Mouse (Mus musculus) cerebellum, adult (tissue): ENCODE results near the gene Slc7a11.

Experiments used
- ATAC-seq: cut with Nextera tagmentation; 2 replicates; pipeline ENCODE4 v1.9.2; 2017; ENCODE audit warnings: mild to moderate bottlenecking, moderate library complexity, mixed read lengths; ENCODE audit not compliant: insufficient number of reproducible peaks, low FRiP score, low TSS enrichment

Gene Slc7a11

DNA sequence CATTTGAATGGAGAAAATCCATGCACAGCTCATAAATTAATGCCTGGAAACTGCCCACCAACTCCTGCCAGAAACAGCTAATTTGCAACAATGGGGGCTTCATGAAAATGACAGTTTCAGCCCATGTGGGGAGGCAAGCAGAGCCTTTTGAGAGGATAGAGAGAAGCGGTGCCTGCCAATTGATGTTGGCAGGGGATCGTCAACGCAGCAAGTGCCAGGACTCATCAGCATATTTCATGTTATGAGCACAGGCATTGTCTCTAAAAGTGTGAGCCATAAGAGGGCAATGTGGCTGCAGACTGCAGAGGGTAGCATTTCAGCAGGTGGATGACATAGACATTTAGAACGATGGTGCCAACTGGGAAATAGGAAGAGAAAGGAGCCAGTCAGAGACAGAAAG lies 429.0 kb downstream of the Slc7a11 start:
- peak; percentile 78; the same call in 1 of the 2 replicates for ATAC-seq

DNA sequence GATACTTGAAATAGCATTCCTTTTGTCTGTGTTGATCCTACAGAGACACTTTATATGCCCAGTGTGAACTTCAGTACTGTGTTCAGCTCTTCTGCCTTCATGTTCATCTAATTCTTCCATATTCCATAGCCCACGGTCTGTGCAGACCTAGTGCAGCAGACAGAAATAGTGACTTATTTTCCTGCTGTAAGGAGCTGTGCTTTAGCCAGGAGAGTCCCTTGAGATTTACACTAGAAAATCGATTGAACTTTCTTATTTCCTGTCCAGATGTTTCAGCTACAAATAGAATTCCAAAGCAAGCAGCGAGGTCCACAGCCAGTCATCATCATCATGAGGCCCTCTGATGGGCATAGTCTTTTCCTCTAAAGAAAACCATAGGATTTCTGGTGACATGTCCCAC lies 431.4 kb downstream of the Slc7a11 start:
- ATAC-seq: no peak

DNA sequence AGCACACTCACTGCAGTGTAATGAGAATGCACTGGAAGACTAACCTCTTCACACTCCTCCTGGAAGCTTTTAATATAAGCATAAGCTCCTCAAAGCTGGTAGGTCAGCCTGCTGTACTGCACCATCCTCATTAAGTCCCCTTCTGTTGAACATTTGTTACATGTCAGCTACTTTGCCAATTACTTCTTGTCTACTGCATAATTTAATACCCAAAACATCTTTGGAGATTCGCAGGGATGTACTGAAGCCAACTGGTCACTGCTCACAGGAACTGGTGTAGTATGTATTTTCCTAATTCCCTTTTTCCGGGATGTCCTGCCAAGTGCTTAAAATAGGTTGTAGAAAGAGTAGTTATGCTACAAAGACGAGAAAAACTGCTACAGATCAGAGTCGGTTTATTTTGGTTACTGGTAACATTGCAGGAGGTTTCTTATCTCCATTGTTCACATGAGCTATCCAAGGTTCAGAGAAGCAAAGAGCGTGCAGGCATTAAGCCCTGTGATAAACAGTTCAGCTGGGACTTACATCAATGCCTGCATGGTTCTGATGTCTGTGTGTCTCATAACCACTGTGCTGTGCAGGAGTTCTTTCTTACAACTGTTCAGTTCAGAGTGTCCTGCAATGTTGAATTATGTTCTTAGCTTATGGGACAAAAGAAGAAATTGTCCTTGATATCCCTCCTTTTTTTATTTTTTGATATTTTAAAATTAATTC lies 439.3 kb downstream of the Slc7a11 start:
- no peak for ATAC-seq

DNA sequence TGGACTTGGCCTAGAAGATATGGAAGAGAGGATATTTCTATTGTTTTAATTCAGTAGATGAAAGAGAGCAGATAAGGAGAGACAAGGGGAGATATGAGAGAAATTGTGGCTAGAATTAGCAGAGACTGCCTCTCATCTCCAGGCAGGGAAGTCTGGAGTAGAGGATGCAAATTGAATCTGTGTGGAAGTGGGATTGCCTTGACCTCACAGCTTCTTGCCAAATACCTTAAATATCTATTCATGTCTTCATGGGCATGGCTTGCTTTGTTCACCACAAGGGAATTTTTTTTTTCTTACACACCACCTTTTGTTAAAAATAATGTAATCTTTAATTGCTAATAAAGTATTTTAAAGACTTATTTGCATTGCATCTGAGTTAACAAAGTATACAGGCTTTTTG lies 441.3 kb downstream of the Slc7a11 start:
- no peak for ATAC-seq

DNA sequence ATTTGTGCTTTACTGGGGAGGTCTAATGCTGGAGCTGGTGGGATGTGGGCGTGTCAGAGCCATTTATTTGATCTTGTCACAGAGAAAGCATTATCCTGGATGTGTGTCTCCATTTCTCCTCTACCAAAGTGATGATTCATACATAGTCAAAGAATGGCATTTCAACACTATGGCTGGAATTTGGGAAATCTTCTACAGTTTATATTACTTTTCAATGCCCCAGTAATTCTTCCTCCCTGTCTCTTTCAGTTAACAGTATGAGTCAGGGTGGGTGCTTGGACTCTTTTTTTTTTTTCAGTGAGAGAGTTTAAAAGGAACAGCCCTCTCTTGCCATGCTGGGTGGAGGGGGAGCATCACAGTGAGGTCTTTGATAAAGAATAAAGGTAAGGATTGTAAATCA lies 441.8 kb downstream of the Slc7a11 start:
- ATAC-seq: no peak

DNA sequence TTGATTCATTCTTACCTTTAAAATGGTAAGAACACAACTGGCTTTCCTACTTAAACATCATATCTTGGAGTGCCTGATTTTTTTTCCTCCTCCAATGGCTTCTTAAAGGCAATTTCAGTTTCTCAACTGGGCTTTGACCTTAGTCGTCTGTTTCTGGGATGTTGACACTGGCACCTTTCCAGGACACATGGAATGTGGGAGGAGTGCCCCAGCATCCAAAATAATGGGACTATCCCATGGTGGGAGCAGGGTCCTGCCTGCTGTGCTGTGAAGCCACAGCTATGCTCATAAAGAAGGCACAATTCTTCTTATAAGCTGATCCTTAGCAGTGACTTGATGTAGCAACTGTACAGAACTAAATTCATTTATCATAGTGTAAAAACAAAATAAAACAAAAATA lies 450.5 kb downstream of the Slc7a11 start:
- no peak for ATAC-seq

DNA sequence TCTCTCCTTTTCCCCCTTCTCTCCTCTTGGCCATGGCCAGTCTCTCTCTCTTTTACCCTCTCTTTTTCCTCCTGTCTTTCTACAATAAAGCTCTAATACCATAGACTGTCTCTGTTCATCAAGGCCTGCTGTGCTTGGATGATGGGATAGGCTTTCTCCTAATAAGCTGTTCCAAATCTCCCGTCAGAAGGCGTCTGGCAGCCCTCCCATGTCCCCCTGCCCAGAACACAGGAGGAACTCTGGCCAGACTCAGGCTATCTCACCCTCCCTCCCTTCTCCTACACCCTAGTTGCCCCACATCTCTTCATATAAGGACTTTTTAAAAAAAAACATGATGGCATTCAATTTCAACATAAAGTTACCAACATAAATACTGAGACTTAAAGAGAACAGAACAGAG lies 456.2 kb downstream of the Slc7a11 start:
- no peak for ATAC-seq

DNA sequence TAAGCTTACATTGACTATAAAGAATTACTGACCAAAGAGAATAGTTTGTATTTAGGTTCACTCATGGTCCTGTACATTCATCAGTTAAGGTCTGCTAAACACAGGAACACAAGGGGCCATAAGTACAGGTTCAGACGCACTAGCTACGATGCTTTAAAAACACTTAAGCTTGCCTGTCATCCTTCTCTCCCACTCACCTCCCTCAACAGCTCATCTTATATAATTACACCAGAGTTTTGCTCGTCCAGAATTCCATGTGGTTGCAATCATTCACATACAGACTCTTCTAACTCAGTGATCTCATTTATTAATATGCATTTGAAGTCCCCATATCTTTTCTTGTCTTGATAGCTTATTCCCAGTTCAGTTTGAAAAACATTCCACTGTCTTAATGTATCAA lies 458.6 kb downstream of the Slc7a11 start:
- no peak for ATAC-seq

DNA sequence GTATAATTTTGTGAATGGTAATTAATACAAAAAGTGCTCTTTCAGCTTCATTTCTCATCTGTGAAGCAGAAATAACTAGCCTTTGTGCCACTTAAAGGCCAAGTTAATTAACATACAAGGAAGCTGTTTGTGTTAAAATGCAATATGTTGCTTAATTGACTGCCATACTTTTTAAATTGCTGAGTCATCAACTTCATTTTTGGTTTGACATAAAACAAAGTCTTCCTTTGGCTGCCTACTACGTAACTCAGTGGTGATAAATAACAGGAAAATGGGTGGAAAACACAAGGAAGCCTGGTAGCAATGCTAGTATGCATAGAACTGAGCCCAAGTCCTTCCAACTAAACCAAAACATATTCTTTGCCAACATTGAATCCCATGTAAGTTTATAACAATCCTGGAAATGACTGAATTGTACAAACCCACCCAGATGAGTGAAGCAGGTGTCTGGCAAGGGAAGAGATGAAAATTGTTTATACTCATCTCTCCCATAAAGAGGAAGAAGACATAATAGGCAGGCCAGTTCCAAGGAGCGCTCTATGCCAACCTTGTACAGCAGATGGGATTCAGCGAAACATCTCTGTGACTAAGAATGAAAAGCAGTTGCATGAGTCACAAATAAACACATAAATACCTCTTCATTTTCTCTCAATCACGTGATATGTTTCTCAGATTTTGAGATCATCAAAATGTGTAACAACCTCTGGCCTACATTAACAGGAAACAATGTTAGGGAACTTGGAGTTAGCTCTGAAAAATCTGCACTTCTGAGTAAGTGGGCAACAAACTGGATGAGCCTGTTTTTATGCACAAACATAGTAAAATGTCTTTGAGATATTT lies 459.8 kb downstream of the Slc7a11 start:
- ATAC-seq: no peak

DNA sequence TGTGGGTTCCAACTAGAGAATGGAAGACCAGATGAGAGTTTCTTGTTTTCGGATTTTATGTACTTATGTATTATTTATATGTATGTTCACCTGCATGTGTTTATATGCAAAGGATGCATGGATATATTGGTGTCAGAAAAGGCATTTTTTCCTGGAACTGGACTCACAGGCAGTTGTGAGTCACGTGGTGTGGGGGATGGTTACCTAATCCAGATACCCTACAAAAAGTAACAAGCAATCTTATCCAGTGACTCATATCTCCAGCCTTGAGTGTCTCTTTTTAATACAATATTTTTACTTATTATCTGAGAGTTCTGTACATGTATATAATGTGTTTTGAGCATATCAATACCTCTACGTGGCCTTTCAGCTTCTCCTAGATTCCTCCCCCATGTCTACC lies 469.4 kb downstream of the Slc7a11 start:
- ATAC-seq: no peak

DNA sequence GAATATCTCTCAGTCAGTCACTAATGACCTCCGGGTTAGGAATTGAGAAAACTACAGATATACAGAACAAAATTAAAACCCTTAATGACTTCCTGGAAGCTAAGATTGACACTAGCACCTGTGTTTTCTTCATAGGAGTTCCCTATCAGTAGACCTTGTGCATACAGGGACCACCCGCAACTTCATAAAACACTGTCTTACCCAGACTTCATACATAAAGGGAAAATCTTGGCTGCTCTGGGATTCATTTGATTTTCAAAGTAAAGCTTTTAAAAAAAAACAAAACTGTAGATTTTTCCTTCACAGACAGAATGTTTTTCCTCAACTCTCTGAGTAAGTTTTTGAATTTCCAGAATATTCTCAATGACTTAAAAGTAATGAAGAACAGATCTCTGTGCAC lies 477.8 kb downstream of the Slc7a11 start:
- ATAC-seq: no peak

DNA sequence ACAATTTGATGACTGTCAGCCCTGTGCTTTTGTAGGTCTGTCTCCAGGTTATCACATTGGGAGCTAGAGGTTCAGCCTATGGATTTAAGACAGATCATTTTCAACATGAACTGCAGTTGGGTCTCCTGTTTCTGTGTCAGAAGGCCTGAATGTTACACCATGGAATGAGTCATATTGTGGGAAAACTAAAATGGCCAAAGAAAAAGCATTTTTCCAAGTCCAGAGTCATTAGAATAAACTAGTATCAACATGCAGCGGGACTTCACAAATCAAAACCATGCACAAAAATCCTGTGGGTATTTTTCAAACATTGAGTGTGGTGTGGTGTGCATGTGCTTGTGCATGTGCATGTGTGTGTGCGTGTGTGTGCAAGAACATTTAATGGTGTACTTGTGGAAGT lies 482.8 kb downstream of the Slc7a11 start:
- no peak for ATAC-seq

DNA sequence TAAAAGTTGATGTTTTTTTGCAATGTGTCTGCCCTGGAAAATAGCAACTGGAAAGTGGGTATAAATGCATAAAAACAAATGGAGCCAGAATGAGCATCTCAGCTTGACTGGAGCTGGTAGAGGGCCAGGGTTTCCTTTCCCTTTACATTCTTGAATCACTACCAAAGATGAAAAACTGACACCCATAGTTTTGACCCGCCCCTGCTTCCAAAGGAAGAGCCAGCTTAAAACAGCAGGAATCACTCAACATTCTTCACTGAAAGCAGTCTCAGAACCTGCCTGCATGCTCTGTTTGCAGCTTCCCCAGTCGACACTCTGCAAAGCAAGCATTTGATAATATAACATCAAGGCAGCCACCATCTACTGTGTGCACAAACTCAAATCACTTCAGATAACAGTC lies 496.6 kb downstream of the Slc7a11 start:
- no peak for ATAC-seq

DNA sequence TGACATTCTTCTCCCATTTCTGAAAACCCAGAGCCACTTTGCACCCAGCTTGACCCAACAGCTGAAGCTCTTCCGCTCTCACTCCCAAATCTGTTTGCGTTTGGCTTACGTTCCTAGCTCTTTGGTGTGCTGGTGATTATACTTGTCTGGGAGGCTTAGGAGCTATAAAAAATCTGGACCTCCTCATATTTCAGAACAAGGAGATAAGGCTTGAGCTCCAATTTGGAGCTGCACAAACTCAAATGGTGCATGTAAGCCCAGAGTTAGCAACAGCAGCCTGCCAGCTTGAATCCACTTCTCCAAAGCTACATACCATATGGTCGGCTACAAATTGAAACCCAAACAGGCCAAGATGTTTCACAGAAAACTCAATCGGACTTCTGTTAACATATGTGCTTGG lies 498.6 kb downstream of the Slc7a11 start:
- no peak for ATAC-seq

DNA sequence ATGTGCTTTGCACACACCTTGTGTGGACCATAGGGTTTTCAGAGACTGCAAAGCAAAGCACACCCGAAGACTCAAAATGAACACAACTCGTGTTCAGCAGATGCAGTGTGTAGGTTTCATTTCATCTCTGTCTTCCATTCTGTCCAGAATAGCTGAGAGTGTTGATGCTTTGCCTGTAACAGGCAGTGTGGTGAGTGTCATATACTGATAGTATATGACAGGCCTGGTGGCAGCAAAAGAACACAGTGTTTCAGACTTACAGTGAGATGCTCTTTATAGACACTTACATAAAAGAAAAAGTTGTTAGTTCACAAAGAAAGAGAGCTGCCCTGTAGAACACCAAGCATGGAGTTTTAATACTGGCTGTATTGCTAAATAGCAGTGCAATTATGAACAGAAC lies 505.8 kb downstream of the Slc7a11 start:
- ATAC-seq: no peak

DNA sequence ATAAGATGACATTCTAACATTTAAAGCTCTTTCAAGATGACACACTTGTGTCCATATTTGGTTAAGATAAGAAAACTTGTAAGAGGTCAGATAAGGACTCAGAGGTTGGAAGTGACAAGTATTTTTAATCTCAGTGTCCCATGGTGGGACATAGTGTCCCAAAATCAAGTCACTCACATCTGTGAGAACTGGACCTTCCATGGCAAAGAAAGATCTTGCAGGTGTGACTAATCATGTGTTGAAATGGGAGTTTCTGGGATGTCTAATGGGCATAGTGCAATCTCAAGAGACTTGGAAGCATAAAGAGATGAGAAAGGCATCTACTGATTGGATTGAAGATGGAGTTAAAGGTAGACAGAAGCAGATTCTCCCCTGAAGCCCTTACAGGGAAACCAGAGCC lies 513.9 kb downstream of the Slc7a11 start:
- no peak for ATAC-seq

DNA sequence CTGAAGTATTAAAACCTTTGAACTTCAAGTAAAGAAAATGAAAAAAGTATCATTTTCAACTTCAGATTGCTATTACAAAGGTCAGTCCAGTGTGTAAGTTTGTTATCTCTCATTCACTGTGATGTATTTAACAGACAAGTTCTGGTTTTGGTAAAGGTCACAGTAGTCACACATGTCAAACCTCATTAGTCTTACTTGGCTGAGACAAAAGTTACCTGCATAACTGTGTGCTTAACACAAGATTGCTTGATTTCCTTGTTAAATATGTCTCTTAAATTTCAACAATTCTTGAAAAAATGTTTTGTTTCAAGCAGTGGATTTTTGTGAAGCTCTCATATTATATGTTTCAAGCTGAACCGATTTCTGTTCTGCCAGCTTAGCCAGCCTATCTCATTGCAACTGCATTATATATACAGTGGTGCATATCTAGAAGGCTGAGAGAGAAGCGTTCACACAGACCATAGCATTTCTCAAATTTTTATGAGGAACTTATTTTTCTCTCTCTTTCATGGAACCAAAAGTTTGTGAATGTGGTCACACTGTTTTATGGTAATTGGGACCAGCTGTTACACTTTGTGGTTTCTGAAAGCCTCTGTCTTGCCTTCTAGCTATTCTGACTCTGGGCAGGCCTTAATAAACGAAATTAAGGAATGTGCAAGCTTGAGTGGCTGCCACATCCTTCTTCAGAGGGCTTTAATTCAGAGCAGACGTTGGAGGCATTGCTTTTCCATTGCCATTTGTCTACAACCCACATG lies 514.7 kb downstream of the Slc7a11 start:
- ATAC-seq: no peak

DNA sequence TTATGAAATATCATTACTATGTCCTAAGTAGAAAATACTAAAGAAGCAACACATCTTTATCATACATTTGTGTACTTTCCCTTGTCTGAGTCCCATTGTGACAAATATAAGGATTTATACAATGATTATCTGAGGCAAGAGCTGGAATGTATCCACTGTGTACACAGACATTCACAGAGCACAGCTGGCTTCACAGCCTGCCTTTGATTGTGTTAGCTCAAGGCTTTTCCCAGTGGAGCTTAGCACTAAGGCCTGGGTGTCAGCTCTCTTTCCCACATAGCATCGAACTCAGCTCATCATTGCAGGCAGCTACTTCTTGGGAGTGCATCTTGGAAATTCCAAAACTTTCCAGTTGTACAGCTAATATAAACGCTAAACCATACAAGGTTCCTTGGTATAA lies 529.5 kb downstream of the Slc7a11 start:
- no peak for ATAC-seq

DNA sequence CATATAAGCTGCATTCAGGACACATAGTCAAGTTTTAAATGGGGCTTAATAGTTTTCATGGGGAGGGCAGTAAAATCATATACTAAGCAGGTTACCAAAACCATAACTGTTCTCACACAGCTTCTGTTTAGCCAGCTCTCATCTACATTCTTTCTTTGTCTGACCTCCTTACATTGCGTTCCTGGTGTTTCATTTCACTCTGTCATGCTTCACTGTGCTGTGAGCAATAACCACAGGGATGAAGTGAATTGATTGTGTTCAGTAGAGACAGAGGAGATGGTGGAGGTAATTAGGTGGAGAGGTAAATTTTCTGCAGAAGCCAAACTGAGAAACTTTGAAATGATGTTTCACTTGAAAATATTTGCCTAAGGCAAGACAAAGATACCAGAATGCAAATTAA lies 532.5 kb downstream of the Slc7a11 start:
- ATAC-seq: no peak

DNA sequence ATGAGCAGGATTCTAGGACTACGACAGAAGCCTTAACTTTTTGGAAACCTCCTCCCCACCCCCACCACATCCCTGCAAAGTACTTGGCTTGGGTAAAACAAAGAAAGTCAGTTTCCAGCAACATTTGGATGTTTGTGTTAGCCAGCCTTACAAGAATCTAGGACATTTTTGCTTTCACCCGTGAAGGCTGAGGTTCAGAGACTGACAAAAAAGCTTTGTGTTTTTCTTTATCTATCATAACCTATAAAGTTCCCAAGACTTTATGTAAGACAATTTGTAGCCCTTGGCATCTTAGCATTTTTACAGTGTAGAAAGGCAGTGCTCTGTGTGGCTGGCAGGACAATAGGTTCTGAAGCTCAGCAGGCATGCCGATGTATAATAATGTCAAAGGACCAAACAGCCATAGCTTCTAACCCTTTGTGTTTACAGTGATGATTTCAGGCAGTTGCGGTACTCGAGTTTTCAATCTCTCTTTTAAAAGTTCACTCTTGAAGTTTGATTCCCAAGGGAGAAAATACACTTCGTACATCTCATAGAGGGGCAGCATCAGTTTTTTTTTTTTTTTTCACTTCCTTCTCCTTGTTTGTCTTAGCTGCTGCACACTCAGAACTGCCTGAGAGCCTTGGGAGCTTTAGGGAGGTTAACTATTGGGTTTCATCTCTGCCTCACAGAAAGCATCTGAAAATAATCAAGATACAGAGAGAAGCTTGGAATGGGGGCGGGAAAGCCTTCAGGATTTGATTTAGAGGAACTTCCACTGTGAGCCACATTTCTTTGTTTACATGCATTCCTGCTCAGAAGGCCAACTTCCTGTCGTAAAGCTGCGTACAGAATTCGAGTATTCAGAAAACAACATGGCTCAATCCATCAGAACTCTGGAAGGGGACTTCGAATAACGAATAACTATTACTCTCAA lies 534.7 kb downstream of the Slc7a11 start:
- no peak for ATAC-seq
